Mouse (Mus musculus): ENCODE data around the gene Col1a1. TPM values are rescaled to one million over a fixed set of nuclear protein-coding genes. Genes with fewer than 3 reads are reported as not detected.
A peak's percentile ranks its signal among the peaks of the same experiment; 100 is the strongest.

The Col1a1 gene
- polyA plus RNA-seq, 1 experiment = 11.9 TPM

- H3K27ac ChIP-seq (ENCODE audit: control insufficient read depth, insufficient read depth, low read length) = no peak overlapping the region
- 57% methylated on average over 13 of the region's 13 CpGs for WGBS
- no peak overlapping the region for H3K4me3 ChIP-seq (ENCODE audit: control insufficient read depth, insufficient read depth, low read length)
- TF ChIP-seq POLR2A (IDR thresholded peaks at IDR 0.05; ENCODE audit: control insufficient read depth, extremely low read depth, insufficient read depth, low read length, poor library complexity) (no peak), CTCF (IDR thresholded peaks at IDR 0.05; ENCODE audit: borderline replicate concordance, control insufficient read depth, extremely low read depth, insufficient read depth, low read length, poor library complexity) (peak; percentile 55; the same call in 1 of the 2 replicates)
- peaks cover 5% of the 10 kb centered on the region for H3K4me1 ChIP-seq (replicated peaks; ENCODE audit: control insufficient read depth, insufficient read depth, low read length)
- H3K36me3 ChIP-seq (ENCODE audit: control insufficient read depth, insufficient read depth, low read length) = no peaks in the 10 kb centered on the region
- DNase-seq = peak; percentile 64
- H3K27me3 ChIP-seq (ENCODE audit: control insufficient read depth, insufficient read depth, low read length) = peaks cover 3% of the 10 kb centered on the region; the same call in 1 of the 2 replicates
These were observed 6.4 kb downstream of the Col1a1 start for GRCm38 (mm10) chr11:94942282-94943023.

GRCm38 (mm10) chr11:94943054-94943453 is 7.0 kb downstream of the Col1a1 start:
- Histone ChIP-seq H3K4me3 (ENCODE audit: control insufficient read depth, insufficient read depth, low read length) (no peak overlapping the region), H3K27me3 (ENCODE audit: control insufficient read depth, insufficient read depth, low read length) (no peaks in the 10 kb centered on the region; the same call in 1 of the 2 replicates), H3K4me1 (replicated peaks; ENCODE audit: control insufficient read depth, insufficient read depth, low read length) (no peaks in the 10 kb centered on the region; the same call in 1 of the 2 replicates), H3K27ac (ENCODE audit: control insufficient read depth, insufficient read depth, low read length) (no peak overlapping the region), H3K36me3 (ENCODE audit: control insufficient read depth, insufficient read depth, low read length) (no peaks in the 10 kb centered on the region)
- WGBS = 85% methylated on average over 15 of the region's 15 CpGs
- DNase-seq = no peak
- TF ChIP-seq POLR2A (IDR thresholded peaks at IDR 0.05; ENCODE audit: control insufficient read depth, extremely low read depth, insufficient read depth, low read length, poor library complexity) = no peak
- no peak for TF ChIP-seq CTCF (IDR thresholded peaks at IDR 0.05; ENCODE audit: borderline replicate concordance, control insufficient read depth, extremely low read depth, insufficient read depth, low read length, poor library complexity)

DNA sequence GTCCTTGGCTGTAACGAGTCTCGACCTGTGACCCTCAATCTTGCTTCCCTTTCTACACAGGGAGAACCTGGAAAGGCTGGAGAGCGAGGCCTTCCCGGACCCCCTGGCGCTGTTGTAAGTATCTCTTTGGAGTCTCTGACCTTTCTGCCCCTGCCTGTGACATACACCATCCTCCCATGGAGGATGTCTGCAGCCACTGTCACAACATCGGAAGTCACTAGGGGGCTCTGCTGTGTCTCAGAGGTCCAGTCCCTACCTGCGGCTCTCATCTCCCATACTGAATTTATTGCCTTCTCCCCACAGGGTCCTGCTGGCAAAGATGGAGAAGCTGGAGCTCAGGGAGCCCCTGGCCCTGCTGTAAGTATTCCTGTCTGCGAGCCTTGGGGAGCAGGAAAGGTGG is 8.3 kb downstream of the Col1a1 start:
- peak; percentile 26 for DNase-seq
- no peak overlapping the region for H3K27ac ChIP-seq (ENCODE audit: control insufficient read depth, insufficient read depth, low read length)
- no peaks in the 10 kb centered on the region; the same call in 1 of the 2 replicates for H3K27me3 ChIP-seq (ENCODE audit: control insufficient read depth, insufficient read depth, low read length)
- H3K4me1 ChIP-seq (replicated peaks; ENCODE audit: control insufficient read depth, insufficient read depth, low read length) = no peaks in the 10 kb centered on the region; the same call in 1 of the 2 replicates
- no peak for TF ChIP-seq POLR2A (IDR thresholded peaks at IDR 0.05; ENCODE audit: control insufficient read depth, extremely low read depth, insufficient read depth, low read length, poor library complexity)
- no peak for TF ChIP-seq CTCF (IDR thresholded peaks at IDR 0.05; ENCODE audit: borderline replicate concordance, control insufficient read depth, extremely low read depth, insufficient read depth, low read length, poor library complexity)
- no peaks in the 10 kb centered on the region for H3K36me3 ChIP-seq (ENCODE audit: control insufficient read depth, insufficient read depth, low read length)
- H3K4me3 ChIP-seq (ENCODE audit: control insufficient read depth, insufficient read depth, low read length) = no peak overlapping the region
- WGBS = 54% methylated on average over 8 of the region's 8 CpGs

- no peak for DNase-seq
- H3K4me3 ChIP-seq (ENCODE audit: control insufficient read depth, insufficient read depth, low read length) = no peak overlapping the region
- H3K27me3 ChIP-seq (ENCODE audit: control insufficient read depth, insufficient read depth, low read length) = no peaks in the 10 kb centered on the region; the same call in 1 of the 2 replicates
- TF ChIP-seq POLR2A (IDR thresholded peaks at IDR 0.05; ENCODE audit: control insufficient read depth, extremely low read depth, insufficient read depth, low read length, poor library complexity) = no peak
- TF ChIP-seq CTCF (IDR thresholded peaks at IDR 0.05; ENCODE audit: borderline replicate concordance, control insufficient read depth, extremely low read depth, insufficient read depth, low read length, poor library complexity) = no peak
- H3K36me3 ChIP-seq (ENCODE audit: control insufficient read depth, insufficient read depth, low read length) = no peaks in the 10 kb centered on the region
- H3K4me1 ChIP-seq (replicated peaks; ENCODE audit: control insufficient read depth, insufficient read depth, low read length) = no peaks in the 10 kb centered on the region; the same call in 1 of the 2 replicates
- H3K27ac ChIP-seq (ENCODE audit: control insufficient read depth, insufficient read depth, low read length) = no peak overlapping the region
- 79% methylated on average over 12 of the region's 12 CpGs for WGBS
These were observed 9.2 kb downstream of the Col1a1 start for GRCm38 (mm10) chr11:94945236-94945635.

GRCm38 (mm10) chr11:94952169-94952568 is 16.1 kb downstream of the Col1a1 start:
- DNase-seq = no peak
- H3K27me3 ChIP-seq (ENCODE audit: control insufficient read depth, insufficient read depth, low read length) = no peaks in the 10 kb centered on the region
- H3K4me1 ChIP-seq (replicated peaks; ENCODE audit: control insufficient read depth, insufficient read depth, low read length) = no peaks in the 10 kb centered on the region; the same call in 1 of the 2 replicates
- no peak overlapping the region for H3K27ac ChIP-seq (ENCODE audit: control insufficient read depth, insufficient read depth, low read length)
- no peaks in the 10 kb centered on the region for H3K36me3 ChIP-seq (ENCODE audit: control insufficient read depth, insufficient read depth, low read length)
- no peak overlapping the region for H3K4me3 ChIP-seq (ENCODE audit: control insufficient read depth, insufficient read depth, low read length)
- 60% methylated on average over 6 of the region's 6 CpGs for WGBS
- no peak for TF ChIP-seq POLR2A (IDR thresholded peaks at IDR 0.05; ENCODE audit: control insufficient read depth, extremely low read depth, insufficient read depth, low read length, poor library complexity)
- no peak for TF ChIP-seq CTCF (IDR thresholded peaks at IDR 0.05; ENCODE audit: borderline replicate concordance, control insufficient read depth, extremely low read depth, insufficient read depth, low read length, poor library complexity)

- no peak for TF ChIP-seq CTCF (IDR thresholded peaks at IDR 0.05; ENCODE audit: borderline replicate concordance, control insufficient read depth, extremely low read depth, insufficient read depth, low read length, poor library complexity)
- TF ChIP-seq POLR2A (IDR thresholded peaks at IDR 0.05; ENCODE audit: control insufficient read depth, extremely low read depth, insufficient read depth, low read length, poor library complexity) = no peak
- DNase-seq = no peak
- WGBS = 95% methylated on average over 9 of the region's 9 CpGs
These were observed 19.1 kb downstream of the Col1a1 start for GRCm38 (mm10) chr11:94955103-94955502.

More at GRCm38 (mm10) chr11:94955103-94955502, 19.1 kb downstream of the Col1a1 start:
- no peak overlapping the region for H3K27ac ChIP-seq (ENCODE audit: control insufficient read depth, insufficient read depth, low read length)
- H3K4me3 ChIP-seq (ENCODE audit: control insufficient read depth, insufficient read depth, low read length) = no peak overlapping the region
- H3K27me3 ChIP-seq (ENCODE audit: control insufficient read depth, insufficient read depth, low read length) = no peaks in the 10 kb centered on the region
- peaks cover 6% of the 10 kb centered on the region for H3K4me1 ChIP-seq (replicated peaks; ENCODE audit: control insufficient read depth, insufficient read depth, low read length)
- no peaks in the 10 kb centered on the region for H3K36me3 ChIP-seq (ENCODE audit: control insufficient read depth, insufficient read depth, low read length)

All from thymus, adult 2 months (tissue).